Mouse (Mus musculus): ENCODE results near the gene Rhbdf2.
"Not testable (repeated sequence)": the region's sequence is repeated elsewhere in the genome, so short reads cannot be mapped to it uniquely, and the experiment has no call there.

Rhbdf2 gene

DNA sequence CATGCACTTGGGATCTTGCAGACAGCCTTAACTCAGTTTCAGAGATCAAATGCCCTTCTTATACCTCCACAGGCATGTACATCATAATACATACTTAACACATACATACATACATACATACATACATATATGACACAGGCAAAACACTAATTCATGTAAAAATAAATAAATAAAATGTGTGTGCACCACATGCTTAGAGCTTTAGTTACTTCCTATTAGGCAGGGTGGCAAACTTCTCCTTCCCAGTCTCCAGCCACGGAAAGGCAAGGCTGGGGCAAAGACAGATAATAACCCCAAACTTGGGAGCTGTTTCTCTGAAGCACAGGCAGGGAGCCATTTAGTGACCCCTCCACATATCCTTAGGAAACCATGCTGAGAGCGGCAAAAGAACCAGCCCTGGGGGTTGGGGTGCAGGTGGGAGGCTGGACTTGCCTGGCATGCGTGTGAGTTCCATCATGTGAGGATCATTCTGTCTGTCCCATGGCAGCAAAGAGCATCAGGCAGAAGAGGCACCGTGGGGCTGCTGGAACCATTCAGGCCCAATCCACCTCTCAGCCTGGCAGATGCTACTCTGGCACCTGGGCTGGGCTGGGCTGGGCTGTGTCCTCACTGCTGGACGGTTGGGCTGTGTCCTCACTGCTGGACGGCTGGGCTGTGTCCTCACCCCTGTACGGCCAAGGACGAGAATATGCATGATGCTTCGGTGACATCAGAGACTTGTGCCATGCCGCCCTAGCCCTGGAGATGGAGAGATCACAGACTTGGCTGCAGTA is at the start of gene Rhbdf2:
TSS of gene Rhbdf2 (minus strand) at position 721 of the 773 bp plus-strand sequence.
- in situ Hi-C loops (cut with MboI, MseI): no loop called here

DNA sequence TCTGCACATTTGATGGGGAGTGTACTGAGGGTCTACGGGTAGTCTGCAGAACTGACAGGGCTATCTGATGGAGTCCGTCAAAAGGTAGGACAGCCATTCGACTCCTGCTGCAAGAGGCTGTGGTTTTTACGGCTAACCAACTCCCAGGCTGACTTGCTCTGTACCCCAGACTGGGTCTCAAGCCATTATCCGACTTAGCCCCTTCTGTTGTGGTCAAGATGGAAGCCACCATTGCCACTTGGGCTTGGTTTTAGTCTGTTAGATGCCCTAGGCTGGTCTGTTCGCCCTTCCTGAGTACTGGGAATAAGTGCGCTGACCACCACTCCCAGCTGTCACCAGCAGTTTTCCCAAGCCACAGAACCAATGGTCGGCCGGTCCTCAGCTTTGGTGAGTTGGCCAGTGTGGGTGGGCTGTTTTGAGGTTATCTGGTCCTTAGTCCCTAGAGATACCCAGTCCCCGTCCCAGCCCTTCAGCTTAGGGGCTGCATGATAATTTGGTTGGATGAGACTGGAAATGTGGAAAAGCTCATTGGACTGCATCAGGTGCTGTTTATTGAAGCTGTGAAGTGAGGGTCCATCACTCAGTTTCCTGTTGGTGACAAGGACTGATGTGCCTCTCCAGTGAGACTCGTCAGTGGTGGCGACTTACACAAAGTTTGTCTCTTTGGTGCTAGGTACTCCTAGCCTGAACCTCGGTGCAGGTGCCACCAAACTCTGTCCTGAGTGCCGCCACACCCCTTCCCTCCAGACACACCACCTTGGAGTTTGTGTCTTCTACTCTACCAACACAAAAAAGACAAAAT is 49.6 kb upstream of the Rhbdf2 start:
- in situ Hi-C loops (cut with MboI, MseI): no loop called here

DNA sequence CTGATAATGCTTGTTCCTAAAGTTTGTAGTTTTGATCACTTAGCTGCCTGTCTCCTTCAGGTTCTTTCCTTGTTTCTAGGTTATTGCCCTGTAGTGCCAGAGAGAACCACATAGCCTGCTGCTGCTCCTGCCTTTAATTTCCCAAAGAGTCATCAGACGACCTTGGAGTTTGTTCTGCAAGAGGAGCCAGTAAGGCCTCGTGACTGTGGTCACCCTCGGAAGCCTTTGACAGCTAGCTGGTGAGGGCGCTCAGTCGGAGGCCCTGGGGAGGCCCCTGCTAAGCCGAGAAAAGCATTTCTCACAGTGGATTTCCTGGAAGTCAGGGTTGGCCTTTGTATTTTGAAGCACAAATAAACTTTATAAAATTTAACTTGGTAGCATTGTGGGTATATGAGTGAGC is 48.6 kb upstream of the Rhbdf2 start:
- in situ Hi-C loops (cut with MboI, MseI): not testable (repeated sequence)

DNA sequence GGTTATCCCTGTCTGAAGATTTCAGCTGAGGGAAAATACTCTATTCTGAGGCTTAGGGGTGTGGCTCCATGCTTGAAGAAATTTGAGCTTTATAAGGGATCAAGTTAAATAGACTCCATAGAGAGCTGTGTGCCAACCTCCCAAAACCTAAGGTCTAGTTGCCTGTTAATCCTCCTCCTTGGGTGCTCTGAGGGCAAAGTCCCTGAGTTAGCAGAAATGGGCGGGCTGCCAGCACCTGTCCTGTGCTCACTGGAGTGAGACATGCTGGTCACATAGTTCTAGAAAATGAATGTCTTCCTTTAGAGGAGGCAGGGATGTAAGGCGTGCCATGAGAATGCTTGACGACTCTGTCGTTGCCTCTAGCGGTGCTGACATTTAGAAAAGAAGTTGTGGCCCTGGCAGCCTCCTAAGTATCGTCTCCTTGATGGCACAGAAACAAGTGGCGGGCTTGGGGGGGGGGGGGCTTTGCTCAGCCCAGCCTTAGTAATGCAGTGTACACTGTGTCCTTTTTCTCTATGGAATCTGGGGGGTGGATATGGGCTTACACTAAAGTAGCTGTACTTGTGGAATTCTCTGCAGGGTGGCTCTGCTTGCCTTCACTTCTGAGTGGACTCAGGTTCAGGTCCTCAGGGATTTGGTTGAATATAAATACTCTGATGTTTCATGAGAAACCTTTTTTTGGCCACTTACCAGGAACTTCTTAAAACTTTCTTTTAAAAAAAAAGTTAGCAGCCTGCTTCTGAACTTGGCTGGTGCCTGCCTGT is 48.0 kb upstream of the Rhbdf2 start:
- in situ Hi-C loops (cut with MboI, MseI): no loop called here

DNA sequence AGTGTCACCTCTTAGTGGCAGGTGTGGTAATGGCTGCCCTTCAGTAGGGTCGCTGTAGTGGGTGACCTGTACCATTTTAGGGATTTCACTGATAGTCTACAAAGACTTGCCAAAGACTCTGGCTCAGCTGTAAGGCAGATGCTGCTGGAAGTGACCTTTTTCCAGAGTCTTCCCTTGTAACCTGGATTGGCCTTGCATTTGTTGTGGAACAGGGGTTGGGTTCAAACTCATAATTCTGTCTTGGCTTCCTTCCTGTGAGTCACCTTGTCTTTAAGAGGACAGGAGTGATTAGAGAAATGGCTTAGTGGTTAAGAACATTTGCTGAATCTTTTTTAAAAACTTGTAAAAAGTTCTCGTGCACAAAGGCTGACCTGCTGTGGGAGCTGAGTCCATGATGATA is 46.6 kb upstream of the Rhbdf2 start:
- in situ Hi-C loops (cut with MboI, MseI): no loop called here

DNA sequence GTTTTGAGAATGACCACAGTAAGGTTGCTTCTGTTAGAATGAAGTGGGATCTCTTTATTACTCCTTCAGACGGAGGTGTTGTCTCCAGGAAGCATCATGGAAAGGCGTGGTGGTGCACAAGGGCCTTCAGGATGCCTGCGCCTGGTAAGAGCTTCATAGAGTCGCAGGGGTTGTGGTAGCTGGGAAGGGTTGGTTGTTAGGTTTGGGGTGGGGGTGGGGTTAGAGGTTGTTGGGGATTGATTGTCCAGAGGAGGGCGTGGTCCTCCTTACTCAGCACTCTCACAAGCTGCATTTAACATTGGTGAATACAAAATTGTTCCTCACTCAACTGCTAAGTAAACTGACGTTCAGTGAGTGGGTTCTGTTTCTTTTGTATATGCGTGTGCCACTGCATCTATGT is 45.8 kb upstream of the Rhbdf2 start:
- in situ Hi-C loops (cut with MboI, MseI): no loop called here

DNA sequence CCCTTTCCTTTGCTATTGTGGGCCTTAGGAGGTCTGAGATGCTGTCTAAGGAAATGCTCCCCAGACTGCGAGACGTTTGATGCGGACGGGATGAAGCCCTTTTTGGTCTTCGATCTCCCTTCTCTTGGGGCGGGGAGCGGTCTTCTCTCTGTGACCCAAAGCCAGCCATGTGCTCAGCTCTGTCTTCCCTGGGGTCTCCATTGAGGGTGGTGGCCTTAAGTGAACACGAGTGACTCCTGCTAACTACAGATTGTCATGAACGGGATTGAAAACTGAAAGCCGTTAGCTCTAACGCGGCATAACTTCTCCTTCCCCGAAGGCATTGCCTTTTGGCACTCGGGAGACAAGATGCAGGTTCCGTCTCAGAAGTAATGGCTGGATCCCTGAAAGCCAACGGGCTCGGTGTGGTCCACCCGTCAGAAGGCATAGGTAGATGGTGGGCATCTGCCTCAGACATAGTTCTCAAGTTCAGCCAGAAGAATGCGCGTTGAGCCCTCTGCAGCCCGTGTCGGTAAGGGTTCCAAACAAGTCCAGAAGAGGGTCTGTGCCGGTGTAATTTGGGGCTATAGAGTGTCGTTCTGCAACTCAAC is 45.1 kb upstream of the Rhbdf2 start:
- in situ Hi-C loops (cut with MboI, MseI): no loop called here

DNA sequence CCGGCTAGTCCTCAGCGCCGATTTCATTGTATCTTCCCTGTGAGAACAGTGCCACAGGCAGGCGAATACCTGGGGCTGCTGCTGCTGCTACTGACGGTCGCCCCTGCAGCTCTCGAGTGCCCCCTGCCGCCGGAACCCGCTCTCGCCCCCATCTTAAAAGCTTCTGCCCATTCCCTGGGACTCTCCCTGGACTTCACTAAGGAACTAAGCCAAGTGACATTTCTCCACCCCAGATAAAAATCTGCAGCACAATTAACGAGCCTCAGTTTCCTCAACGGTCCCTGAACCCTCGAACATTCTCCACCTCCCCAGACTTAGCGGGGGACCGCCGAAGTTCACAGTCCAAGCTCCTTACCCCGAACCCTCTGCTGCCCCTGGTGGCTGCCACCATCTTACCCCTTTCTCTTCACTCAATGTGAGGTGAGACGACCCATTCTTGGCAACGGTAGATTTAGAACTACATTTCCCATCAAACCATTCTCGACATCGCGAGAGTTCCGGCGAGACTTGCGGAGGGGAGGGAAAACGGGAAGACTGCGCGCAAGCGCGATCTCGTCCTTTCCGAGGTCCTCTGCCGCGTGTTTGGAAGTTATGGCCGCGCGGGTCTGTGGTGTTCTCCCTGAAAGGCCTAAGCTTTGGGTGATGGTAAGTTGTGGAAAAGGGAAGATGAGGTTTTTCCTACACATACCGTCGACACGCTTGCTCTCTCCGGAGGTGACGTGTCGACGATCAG is 44.5 kb upstream of the Rhbdf2 start:
- in situ Hi-C loops (cut with MboI, MseI): no loop called here

DNA sequence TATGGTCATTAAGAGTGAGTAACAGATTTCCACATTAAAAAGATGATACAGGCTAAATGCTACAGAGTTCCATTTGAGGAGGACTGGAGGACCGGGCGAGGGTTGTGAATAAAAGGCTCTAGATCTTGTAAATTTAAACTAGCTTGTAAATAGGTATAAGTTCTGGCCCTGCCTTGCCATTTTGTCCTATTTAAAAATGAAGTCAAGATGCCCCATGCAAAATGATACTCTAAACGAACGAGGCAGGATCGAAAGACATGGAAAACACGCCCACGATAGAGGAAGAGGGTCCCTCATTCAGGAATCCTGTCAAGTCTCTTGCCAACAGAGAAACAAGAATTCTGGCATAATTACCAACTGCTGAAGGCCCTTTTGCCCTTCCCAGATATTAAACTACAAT is 43.6 kb upstream of the Rhbdf2 start:
- in situ Hi-C loops (cut with MboI, MseI): no loop called here

DNA sequence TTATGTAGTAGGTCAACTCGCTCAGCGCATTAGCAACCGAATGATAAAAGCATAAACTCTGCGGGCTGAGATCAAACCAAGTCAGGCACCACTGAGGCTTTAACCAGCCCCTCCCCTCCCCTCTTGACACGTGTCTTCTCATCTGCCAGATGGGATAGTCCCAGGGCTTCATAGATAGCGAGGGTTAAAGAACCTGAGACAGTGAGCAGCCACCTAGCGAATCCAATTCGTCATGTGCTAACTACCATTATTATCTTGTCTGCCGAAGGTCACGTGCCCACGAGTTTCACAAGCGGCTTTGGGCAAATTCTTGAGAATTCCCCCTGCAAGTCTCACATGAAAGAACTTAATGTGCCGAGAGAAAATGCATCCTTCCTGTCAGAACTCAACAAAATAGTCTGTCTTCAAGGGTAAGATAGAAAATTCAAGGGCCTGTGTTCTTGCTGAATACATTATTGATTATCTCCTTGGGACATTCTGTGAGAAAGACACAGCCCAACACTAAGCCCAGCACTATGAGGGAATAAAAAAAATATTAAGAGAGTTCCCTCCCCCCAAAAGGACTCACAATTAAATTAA is 43.1 kb upstream of the Rhbdf2 start:
- in situ Hi-C loops (cut with MboI, MseI): loop anchor here (10.0 kb wide), 1 partner anchor 305 kb away; no protein-coding TSS in a partner anchor

DNA sequence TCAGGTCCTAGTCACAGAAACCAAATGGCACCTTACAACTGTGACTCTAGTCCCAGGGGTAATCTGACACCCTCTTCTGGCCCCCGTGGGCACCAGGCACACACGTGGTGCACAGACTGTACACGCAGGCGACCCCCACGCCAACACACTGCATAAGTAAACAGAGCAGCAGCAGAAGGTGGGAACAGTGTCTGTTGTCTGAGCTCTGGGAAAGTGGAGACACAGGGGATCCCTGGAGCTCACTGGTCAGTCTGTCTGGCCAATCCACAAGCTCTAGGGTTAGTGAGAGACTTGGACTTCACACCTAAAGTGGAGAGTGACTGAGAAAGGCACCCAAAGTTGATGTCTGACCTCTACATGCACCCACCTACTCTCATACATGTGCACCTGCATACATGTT is 42.5 kb upstream of the Rhbdf2 start:
- in situ Hi-C loops (cut with MboI, MseI): loop anchor here (10.0 kb wide), 1 partner anchor 305 kb away; no protein-coding TSS in a partner anchor

DNA sequence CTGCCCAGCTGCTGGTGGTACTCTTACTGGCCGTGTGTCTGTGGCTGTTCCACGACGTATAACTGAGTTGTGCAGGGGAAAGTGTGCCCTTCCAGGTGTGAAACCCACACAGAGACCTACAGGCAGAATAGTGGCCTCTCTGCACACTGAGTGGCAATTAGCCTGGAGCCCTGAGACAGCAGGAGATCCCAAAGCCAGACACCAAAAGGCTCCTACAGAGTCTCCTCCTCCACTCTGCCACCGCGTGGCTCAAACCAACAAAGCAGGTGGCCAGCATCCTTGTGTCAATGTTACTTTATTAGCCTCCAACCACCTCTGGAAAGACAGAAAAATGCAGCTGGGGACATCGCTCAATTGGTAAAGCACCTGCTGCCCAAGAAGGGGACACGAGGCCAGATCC is 42.0 kb upstream of the Rhbdf2 start:
- in situ Hi-C loops (cut with MboI, MseI): loop anchor here (10.0 kb wide), 1 partner anchor 304 kb away; no protein-coding TSS in a partner anchor

DNA sequence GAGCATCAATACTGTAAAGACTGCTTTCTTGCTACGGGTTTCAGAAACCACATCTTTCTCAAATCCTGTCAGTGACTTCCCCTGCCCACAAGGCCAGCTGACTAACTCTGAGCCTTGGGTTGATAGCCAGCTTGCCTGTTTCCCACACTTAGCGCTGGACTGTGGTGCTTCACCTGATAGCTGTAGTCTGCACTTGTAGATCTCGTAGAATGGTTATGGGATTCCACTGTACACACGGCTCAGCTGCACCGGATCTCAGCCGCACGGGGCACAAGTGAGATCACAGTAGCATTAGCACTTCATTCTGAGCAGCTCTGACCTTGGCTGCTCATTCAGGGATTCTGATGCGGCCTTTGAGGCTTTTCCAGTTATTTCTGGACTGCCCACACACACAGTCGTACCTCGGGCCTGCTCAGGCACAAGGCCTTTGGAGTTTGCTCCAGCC is 41.6 kb upstream of the Rhbdf2 start:
- in situ Hi-C loops (cut with MboI, MseI): loop anchor here (10.0 kb wide), 1 partner anchor 304 kb away; no protein-coding TSS in a partner anchor

DNA sequence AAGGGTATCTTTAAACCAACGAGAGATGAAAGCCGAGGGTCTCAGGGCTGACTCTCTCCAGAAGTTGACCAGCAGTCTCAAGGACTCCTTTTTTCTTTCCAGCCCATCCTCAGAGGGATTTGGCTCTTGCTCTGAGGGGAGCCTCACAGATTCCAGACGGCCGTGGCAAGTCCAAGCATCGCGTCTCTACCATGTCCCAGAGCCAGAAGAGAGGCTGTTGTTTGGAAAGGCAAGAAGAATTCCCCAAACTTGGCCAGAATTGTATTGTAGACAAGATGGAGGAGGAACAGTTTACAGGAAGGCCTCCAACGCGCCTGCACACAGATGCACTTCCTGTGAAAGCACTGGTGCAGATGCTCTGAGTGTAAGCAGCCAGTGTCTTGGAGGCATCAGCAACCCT is 41.1 kb upstream of the Rhbdf2 start:
- in situ Hi-C loops (cut with MboI, MseI): loop anchor here (10.0 kb wide), 1 partner anchor 303 kb away; no protein-coding TSS in a partner anchor

DNA sequence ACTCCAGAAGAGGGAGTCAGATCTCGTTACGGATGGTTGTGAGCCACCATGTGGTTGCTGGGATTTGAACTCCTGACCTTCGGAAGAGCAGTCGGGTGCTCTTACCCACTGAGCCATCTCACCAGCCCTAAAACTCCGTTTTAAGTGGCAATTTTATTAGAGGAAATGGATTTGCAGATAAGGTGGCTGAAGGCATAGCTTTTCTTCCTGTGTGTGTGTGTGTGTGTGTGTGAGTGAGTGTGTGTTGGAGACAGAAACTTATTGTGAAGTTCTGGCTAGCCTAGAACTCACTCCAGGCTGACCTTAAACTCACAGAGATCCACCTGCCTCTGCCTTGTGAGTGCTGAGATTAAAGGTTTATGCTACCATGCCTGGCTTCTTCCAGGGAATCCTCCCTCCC is 40.2 kb upstream of the Rhbdf2 start:
- in situ Hi-C loops (cut with MboI, MseI): loop anchor here (10.0 kb wide), 1 partner anchor 302 kb away; no protein-coding TSS in a partner anchor

DNA sequence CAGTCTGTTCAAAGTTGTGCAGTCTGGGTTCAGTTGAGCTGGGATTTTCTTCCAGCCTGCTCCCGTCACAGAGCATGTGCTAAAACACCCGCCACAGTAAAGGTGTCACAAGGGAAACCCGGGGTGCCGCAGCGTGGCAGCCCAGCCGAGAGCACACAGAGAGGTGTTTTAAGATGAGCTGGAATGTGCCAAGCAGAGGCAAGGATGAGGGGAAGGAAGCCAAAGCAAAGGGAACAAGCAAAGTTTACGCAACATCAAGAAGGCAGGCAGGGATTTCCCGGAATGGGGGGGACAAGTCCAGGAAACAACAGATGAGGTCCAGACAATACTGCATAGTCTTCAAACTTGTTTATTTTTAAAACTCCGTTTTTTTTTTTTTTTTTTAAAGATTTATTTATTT is 39.7 kb upstream of the Rhbdf2 start:
- in situ Hi-C loops (cut with MboI, MseI): loop anchor here (10.0 kb wide), 1 partner anchor 302 kb away; no protein-coding TSS in a partner anchor

DNA sequence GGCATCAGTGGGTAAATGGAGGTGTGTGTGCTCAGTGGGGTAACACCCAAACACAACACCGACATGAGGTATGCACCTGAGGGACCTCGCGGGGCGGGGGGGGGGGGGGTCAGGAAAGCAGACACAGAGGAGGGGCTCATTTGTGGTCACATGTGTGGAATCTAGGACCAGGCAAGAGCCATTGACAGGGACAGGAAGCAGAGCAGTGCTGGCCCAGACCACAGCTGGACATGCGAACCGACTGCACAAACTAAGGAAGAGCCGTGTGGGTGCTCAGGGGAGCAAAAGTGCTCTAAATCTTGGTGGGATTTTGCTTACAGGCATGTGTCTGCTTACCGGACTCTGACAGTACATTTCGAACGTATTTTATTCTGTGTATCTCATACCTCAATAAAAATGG is 38.5 kb upstream of the Rhbdf2 start:
- in situ Hi-C loops (cut with MboI, MseI): loop anchor here (10.0 kb wide), 1 partner anchor 300 kb away; no protein-coding TSS in a partner anchor

DNA sequence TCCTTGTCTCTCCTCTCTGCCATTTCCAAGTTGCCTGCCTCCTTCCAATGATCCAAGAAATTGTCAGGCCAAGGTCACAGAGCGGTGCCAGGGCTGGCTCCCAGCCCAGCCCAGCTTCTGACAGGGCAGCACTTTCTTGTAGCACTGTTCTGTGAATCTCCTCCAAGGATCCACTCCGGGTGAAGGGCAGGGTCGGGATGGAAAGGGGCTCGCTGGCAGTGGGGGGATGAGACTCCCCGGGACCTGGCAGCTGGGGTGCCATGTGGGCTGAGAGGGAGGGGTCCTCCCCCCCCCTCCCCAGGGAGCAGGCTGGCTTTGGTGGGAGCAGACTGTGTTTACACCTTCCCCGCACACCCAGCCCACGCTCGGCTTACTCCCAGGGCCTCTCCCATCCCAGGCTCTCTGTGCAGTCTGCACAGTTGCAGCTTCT is 35.1 kb upstream of the Rhbdf2 start:
- in situ Hi-C loops (cut with MboI, MseI): loop anchor here (10.0 kb wide), 1 partner anchor 297 kb away; no protein-coding TSS in a partner anchor

DNA sequence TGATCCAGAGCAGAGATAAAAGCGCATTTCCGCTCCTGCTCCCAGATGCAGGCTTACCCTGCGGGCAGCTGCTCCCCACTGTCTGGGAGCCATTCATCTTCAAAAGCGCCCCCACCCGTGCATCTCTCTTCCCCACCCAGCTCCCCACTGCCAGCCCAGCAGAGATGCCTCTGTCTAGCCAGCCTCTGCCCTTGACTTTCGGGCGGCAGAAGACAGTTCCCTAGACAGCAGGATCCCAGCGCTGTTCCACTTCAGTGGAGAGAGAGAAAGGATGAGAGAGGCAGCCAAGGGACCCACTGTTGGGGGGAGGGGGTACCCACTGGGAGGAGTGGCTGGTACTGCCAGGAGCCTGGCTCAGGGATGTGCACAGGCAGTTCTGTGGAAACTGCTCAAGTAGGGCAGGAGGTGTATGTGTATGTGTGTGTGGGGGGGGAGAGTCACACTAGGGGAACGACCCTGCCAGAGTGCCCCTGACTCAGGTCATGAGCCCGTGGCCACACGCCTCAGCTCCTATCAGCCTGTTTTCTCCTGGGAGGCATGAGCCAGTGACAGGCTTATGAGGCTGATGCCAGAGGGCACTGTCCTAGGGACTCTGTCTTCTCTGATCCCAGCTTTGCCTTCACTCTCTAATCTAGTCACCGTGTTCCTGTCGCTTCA is 34.6 kb upstream of the Rhbdf2 start:
- in situ Hi-C loops (cut with MboI, MseI): loop anchor here (10.0 kb wide), 1 partner anchor 297 kb away; no protein-coding TSS in a partner anchor
